Mouse (Mus musculus): Measurements from ENCODE around the gene Ncoa3.

The Ncoa3 gene

GRCm38 (mm10) chr2:166034967-166035490 lies 42.6 kb downstream of the Ncoa3 start:
- in situ Hi-C loops (cut with MseI, MboI) = no loop called here

GRCm38 (mm10) chr2:166035725-166036124 lies 43.3 kb downstream of the Ncoa3 start:
- in situ Hi-C loops (cut with MseI, MboI) = no loop called here

- in situ Hi-C loops (cut with MseI, MboI) = loop anchor here in 1 of 2 experiments (10.0 kb wide), 1 partner anchor 115 kb away; no protein-coding TSS in a partner anchor
Observed at GRCm38 (mm10) chr2:166039681-166040080, 47.2 kb downstream of the Ncoa3 start.

GRCm38 (mm10) chr2:166042542-166042941 lies 50.1 kb downstream of the Ncoa3 start:
- in situ Hi-C loops (cut with MseI, MboI) = loop anchor here in 1 of 2 experiments (10.0 kb wide), 1 partner anchor 118 kb away; no protein-coding TSS in a partner anchor

- in situ Hi-C loops (cut with MseI, MboI) = loop anchor here in 1 of 2 experiments (10.0 kb wide), 1 partner anchor 120 kb away; no protein-coding TSS in a partner anchor
Observed at GRCm38 (mm10) chr2:166045006-166045405, 52.6 kb downstream of the Ncoa3 start.

- in situ Hi-C loops (cut with MseI, MboI) = loop anchor here in 1 of 2 experiments (10.0 kb wide), 1 partner anchor 121 kb away; no protein-coding TSS in a partner anchor
Observed at GRCm38 (mm10) chr2:166045549-166046501, 53.4 kb downstream of the Ncoa3 start.

- in situ Hi-C loops (cut with MseI, MboI) = loop anchor here in 1 of 2 experiments (10.0 kb wide), 1 partner anchor 123 kb away; no protein-coding TSS in a partner anchor
Observed at GRCm38 (mm10) chr2:166047931-166048330, 55.5 kb downstream of the Ncoa3 start.

- in situ Hi-C loops (cut with MseI, MboI) = loop anchor here in 1 of 2 experiments (10.0 kb wide), 1 partner anchor 124 kb away; no protein-coding TSS in a partner anchor
Observed at GRCm38 (mm10) chr2:166048852-166049251, 56.4 kb downstream of the Ncoa3 start.

- in situ Hi-C loops (cut with MseI, MboI) = loop anchor here in 1 of 2 experiments (10.0 kb wide), 1 partner anchor 107 kb away; no protein-coding TSS in a partner anchor
Observed at GRCm38 (mm10) chr2:166051421-166051820, 59.0 kb downstream of the Ncoa3 start.

- in situ Hi-C loops (cut with MseI, MboI) = loop anchor here in 1 of 2 experiments (10.0 kb wide), 1 partner anchor 107 kb away; no protein-coding TSS in a partner anchor
Observed at GRCm38 (mm10) chr2:166051966-166052365, 59.5 kb downstream of the Ncoa3 start.

GRCm38 (mm10) chr2:166054002-166054539 lies 61.6 kb downstream of the Ncoa3 start:
- in situ Hi-C loops (cut with MseI, MboI) = loop anchor here in 1 of 2 experiments (10.0 kb wide), 1 partner anchor 109 kb away; no protein-coding TSS in a partner anchor

- in situ Hi-C loops (cut with MseI, MboI) = loop anchor here in 1 of 2 experiments (10.0 kb wide), 1 partner anchor 115 kb away; no protein-coding TSS in a partner anchor
Observed at GRCm38 (mm10) chr2:166059684-166060423, 67.4 kb downstream of the Ncoa3 start.

- in situ Hi-C loops (cut with MseI, MboI) = no loop called here
Observed at GRCm38 (mm10) chr2:166062008-166062407, 69.6 kb downstream of the Ncoa3 start.

GRCm38 (mm10) chr2:166062431-166062830 lies 70.0 kb downstream of the Ncoa3 start:
- in situ Hi-C loops (cut with MseI, MboI) = no loop called here

GRCm38 (mm10) chr2:166066434-166066833 lies 74.0 kb downstream of the Ncoa3 start:
- in situ Hi-C loops (cut with MseI, MboI) = no loop called here

- in situ Hi-C loops (cut with MseI, MboI) = no loop called here
Observed at GRCm38 (mm10) chr2:166068261-166068660, 75.8 kb downstream of the Ncoa3 start.

GRCm38 (mm10) chr2:166069164-166069563 lies 76.7 kb downstream of the Ncoa3 start:
- in situ Hi-C loops (cut with MseI, MboI) = no loop called here

GRCm38 (mm10) chr2:166069738-166070137 lies 77.3 kb downstream of the Ncoa3 start:
- in situ Hi-C loops (cut with MseI, MboI) = no loop called here

GRCm38 (mm10) chr2:166071481-166071880 lies 79.0 kb downstream of the Ncoa3 start:
- in situ Hi-C loops (cut with MseI, MboI) = no loop called here

GRCm38 (mm10) chr2:166071889-166072288 lies 79.5 kb downstream of the Ncoa3 start:
- in situ Hi-C loops (cut with MseI, MboI) = no loop called here

- in situ Hi-C loops (cut with MseI, MboI) = no loop called here
Observed at GRCm38 (mm10) chr2:166073082-166073481, 80.6 kb downstream of the Ncoa3 start.

All from mouse trophoblast stem cell (cell line).